In genomic region chr5:52910159-52910591, GRCm38 (mm10) we compare ENCODE assay signal across 8 mouse cellular contexts.
DNase-seq lines count a peak whose midpoint lies in the region; TF ChIP-seq lines count a peak whose summit lies in the region.

No protein-coding gene starts in this region.

- TF ChIP-seq CTCF in brain, embryonic 14.5 days (IDR thresholded peaks at IDR 0.05; ENCODE audit: borderline replicate concordance, extremely low read depth, insufficient read depth, insufficient read length): no peak
- no peak for TF ChIP-seq CTCF in lung, adult 2 months (IDR thresholded peaks at IDR 0.05; ENCODE audit: insufficient read depth, low read length)
- TF ChIP-seq CTCF in small intestine, adult 2 months (IDR thresholded peaks at IDR 0.05; ENCODE audit: extremely low read depth, insufficient read length, insufficient replicate concordance, low read depth, low read length): no peak
- no peak for TF ChIP-seq CTCF in cerebellum, adult 2 months (IDR thresholded peaks at IDR 0.05; ENCODE audit: borderline replicate concordance, insufficient read depth, low read depth, low read length)

- no peaks in the 10 kb centered on the region for H3K36me3 ChIP-seq in small intestine, adult 2 months (ENCODE audit: control insufficient read depth, insufficient read depth, low read length)

- TF ChIP-seq POLR2A in brain, embryonic 14.5 days (IDR thresholded peaks at IDR 0.05; ENCODE audit: borderline replicate concordance, extremely low read depth, insufficient read depth, insufficient read length, poor library complexity, severe bottlenecking): no peak
- no peak for TF ChIP-seq POLR2A in lung, adult 2 months (IDR thresholded peaks at IDR 0.05; ENCODE audit: borderline replicate concordance, extremely low read depth, low read depth, low read length)
- no peak for TF ChIP-seq POLR2A in small intestine, adult 2 months (IDR thresholded peaks at IDR 0.05; ENCODE audit: low read depth, low read length)
- no peak for TF ChIP-seq POLR2A in cerebellum, adult 2 months (IDR thresholded peaks at IDR 0.05; ENCODE audit: borderline replicate concordance, insufficient read depth, low read length)

- H3K27ac ChIP-seq in small intestine, adult 2 months (ENCODE audit: insufficient read depth, low read depth, low read length): no peak overlapping the region
- no peak overlapping the region for H3K27ac ChIP-seq in cerebellum, adult 2 months (ENCODE audit: insufficient read depth, low read length)

- WGBS in lung, adult 2 months: 7% methylated on average over 12 of the region's 12 CpGs
- WGBS in small intestine, adult 2 months: 18% methylated on average over 12 of the region's 12 CpGs
- WGBS in cerebellum, adult 2 months: 41% methylated on average over 12 of the region's 12 CpGs

- H3K4me1 ChIP-seq in lung, adult 2 months (ENCODE audit: control insufficient read depth, insufficient read depth, low read length): peaks cover 3% of the 10 kb centered on the region; the same call in 1 of the 2 replicates
- H3K4me1 ChIP-seq in small intestine, adult 2 months (ENCODE audit: control insufficient read depth, insufficient read depth, insufficient read length, low read length): peaks cover 3% of the 10 kb centered on the region; the same call in 1 of the 2 replicates
- no peaks in the 10 kb centered on the region; the same call in 1 of the 2 replicates for H3K4me1 ChIP-seq in cerebellum, adult 2 months (ENCODE audit: control insufficient read depth, insufficient read depth, low read length)

- no peaks in the 10 kb centered on the region for H3K27me3 ChIP-seq in small intestine, adult 2 months (ENCODE audit: control insufficient read depth, insufficient read depth, low read length)
- no peaks in the 10 kb centered on the region for H3K27me3 ChIP-seq in cerebellum, adult 2 months (ENCODE audit: control insufficient read depth, insufficient read depth, low read length)

- DNase-seq in spleen, adult 18-20 months: peak; percentile 7 to 16
- no peak for DNase-seq in spleen, postnatal 4 days (ENCODE audit: low spot score in 2 of 2)
- peak; percentile 9 for DNase-seq in brain, embryonic 14.5 days (ENCODE audit: low read depth)
- DNase-seq in heart, postnatal 36 days: peak; percentile 6 to 10
- DNase-seq in lung, adult 2 months: no peak
- DNase-seq in cerebellum, adult 2 months: no peak
- DNase-seq in ovary, postnatal 14 days (ENCODE audit: low spot score): no peak

- intact Hi-C loops in heart, postnatal 36 days (cut with DNase I): no loop called here

- peak overlapping the region; percentile 49 for H3K4me3 ChIP-seq in lung, adult 2 months (replicated peaks; ENCODE audit: extremely low read depth, low read depth, low read length)
- peak overlapping the region; percentile 48 for H3K4me3 ChIP-seq in small intestine, adult 2 months (ENCODE audit: low read depth, low read length)
- no peak overlapping the region for H3K4me3 ChIP-seq in cerebellum, adult 2 months (replicated peaks; ENCODE audit: insufficient read depth, low read depth, low read length)

Comparison
In these comparisons a context has a peak if more than half of its experiments do, and no peak if none do; other contexts are left out.
1. DNase-seq: peak in spleen, adult 18-20 months (2 of 2), brain, embryonic 14.5 days (single experiment) and heart, postnatal 36 days (2 of 2); none in spleen, postnatal 4 days (0 of 2), lung, adult 2 months (single experiment), cerebellum, adult 2 months (0 of 2) and ovary, postnatal 14 days (single experiment).